Mouse (Mus musculus): Measurements from ENCODE around the gene Lect2.
A peak's percentile ranks its signal among the peaks of the same experiment; 100 is the strongest.

Lect2 gene

DNA sequence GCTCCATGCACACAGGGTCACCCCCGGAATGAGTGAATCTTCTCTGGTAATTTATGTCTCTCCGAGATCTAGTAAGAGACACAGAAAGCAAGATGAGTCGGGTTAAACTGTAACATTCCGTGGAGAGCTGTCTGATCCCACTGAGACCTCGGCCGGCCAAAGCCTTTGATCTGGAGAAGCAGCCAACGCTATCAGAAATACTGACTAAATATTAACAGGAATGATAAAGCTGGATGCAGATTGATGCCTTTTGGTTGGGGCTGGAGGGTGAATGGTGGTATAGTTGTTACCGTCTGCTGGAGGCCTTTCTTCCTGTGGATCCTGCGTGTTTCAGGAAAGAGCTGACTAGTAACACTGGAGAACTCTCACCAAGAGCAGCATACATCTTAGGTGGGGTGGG, at the start of gene Lect2:
Gene Lect2 (minus strand): TSS at position 102 of the 400 bp plus-strand sequence.
- no peak for DNase-seq (ENCODE audit: low spot score)

DNA sequence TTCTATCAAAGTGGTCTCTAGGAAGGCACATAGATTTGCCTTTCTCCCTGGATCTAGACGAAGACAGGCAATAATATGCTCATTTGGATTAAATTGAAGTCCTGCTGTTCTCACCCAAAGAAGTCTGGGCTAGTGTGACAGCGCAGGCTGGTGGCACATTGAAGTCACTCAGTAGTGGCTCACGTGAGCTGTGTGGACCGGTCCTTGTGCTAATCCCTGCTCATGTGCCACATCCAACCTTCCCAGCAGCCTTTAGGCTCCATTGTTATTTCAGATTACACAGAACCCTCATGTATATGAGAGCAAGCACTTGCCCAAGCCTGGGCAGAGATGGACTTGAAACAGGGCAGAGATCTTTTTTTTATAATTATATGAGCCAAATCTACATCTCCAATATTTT, 49.0 kb upstream of the Lect2 start:
- DNase-seq (ENCODE audit: low spot score), result no peak

DNA sequence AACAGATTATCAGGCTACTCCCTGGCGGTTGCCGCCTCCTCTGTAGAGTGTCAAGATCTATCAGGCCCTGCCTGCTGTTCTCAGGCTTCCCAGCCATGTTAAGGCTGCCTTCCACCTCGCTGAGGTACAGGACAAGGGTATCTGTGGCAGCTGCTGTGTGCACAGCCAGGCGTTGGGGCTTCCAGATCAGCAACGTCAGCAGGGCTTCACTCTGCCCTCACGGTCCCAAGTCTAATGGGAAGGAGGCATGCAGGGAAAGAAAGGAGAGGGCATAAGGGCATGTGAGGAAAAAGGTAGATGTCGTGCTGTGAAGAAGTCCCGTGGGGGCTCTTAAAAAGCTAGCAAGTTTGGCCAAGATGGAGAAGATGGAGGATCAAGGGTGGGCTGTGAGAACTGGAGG, 46.9 kb upstream of the Lect2 start:
- DNase-seq (ENCODE audit: low spot score), result no peak

DNA sequence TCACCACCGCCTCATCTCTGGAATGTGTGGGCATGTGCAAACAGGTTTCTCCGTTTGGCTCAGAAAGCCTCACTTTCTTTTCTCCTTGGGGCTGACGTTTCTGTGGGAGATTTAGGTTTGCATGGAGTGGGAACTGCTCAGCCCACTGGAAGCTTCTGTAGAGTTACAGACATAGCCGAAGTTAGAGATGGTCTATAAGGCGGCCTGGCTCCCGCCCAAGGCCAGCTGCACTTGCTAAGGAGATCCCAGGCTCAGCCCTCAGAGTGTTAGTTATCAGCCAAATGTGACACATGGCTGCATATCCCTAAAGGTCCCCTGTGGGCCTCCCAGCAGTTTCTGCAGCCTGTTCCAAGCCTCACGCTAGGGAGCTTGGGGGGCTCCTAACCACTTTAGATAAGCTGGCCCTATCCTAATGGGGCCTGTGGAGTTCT, 45.7 kb upstream of the Lect2 start:
- DNase-seq (ENCODE audit: low spot score), result no peak

DNA sequence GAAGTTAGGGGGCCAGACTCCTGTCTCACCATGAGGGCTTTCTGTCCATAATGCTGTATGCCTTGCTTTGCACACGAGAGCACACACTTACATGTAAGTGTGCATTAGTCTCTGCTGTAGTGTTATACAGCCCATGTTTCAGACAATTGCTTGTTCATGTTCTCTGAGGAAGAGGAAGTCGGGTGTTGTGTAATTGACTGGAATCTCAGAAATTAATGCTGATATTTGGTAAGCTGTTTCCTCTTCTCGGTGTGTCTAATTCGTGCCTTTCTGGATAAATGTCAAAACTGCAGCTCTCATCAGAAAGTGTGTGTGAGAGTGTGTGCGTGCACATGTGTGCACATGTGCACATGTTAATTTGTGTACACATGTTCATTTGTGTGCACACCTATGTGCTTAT, 44.9 kb upstream of the Lect2 start:
- no peak for DNase-seq (ENCODE audit: low spot score)

DNA sequence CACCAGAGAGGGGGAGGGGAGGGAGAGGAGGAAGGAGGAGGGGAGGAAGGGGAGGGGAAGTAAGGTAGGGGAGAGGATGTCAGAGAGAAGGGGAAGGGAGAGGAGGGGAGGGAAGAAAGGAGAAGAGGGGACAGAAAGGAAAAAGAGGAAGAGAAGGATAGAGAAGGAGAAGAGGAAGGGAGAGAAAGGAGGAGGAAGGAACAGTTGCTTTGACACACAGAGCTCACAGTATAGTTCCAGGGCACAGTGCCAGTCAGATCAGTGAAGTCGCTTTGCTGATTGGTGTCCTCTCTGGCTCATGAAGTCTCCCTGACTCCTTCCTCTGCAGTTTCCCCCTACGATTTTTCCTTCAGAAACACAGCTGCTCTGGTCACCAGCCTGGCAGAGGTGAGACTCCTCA, 43.6 kb upstream of the Lect2 start:
- DNase-seq (ENCODE audit: low spot score), result no peak

DNA sequence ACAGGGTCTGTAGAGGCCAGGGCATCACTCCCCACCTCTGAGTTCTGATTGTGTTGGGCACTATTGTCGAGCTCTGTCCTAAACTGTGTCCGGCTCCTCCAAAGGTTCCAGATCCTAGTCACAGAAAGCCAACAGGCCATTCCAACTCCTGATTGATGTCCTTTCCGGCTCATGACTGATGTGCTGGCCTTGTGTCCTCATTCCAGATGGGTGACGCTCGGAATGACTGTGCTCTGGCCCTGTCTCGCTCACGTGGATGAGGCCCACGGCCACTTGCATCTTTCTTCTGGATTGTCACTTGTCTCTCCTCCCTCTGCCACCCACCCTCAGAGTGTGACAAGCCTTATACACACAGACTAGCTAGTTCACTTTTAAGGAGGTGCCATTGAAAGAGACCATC, 42.9 kb upstream of the Lect2 start:
- DNase-seq (ENCODE audit: low spot score), result no peak

DNA sequence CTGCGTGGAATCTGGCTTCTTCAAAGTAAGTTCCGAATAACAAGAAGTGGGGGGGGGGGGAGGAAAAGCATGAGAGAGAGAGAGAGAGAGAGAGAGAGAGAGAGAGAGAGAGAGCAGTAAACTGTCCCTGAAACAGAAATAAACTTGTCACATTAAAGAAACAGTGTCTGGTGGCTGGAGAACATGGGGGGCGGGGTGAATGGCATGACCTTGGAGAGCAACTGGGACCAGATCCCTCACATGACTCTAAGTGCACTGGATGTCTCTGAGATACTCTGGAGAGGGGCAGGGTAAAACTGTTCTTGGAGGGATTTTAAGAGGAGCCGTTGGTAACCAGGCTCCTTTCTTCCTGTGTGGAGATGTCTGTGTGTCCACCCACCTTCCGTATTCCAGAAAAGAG, 41.9 kb upstream of the Lect2 start:
- DNase-seq (ENCODE audit: low spot score), result peak; percentile 34

DNA sequence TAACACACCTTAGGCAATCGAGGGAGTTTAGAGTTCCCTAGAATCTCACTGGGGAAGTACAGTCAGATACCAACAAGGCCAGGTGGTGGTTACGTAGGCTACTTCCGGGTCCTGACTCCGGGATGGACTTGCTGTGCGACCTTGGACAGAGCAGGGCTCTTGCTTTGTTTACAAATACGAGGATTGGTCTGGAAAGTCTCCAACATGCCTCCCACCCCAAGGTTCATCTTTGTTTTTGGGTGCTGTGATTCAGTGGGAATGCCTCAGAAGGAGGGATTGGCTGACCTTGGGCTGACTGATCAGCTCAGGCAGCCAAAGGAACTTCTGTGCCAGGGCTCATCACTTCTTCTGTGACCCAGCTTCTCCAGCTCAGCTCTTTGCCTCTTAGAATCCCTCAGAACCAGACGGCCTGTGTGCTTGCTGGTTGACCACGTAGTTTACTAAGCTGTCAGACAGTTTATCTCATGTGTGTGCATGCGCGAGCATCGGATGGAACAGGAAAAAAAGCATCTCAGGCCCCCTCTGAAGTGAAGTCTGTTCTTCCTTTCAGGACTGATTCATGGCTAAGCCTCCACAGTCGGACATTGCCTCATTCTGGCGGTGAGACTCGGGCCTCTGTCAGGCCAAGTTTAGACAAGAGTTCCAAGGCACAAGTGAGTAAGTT, 40.3 kb upstream of the Lect2 start:
- DNase-seq (ENCODE audit: low spot score), result peak; percentile 83

DNA sequence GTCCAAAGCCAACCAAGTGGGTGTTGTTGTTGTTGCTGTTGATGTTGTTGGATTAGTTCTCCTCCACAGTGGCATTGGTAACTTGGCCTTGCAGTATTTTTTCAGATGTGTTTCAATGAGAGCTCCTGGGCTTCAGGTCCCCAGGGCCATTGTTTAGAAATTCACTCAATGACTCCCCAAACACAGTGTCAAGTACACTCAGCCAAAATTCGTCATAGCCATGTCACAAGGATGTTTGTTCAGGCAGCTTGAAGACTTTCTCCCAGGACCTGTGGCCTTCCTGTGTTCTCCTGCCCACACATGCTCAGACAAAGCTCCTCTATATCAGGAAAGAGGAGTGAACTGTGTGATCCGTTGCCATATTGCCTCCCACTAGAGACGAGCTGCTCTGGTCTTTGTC, 37.7 kb upstream of the Lect2 start:
- DNase-seq (ENCODE audit: low spot score), result no peak

DNA sequence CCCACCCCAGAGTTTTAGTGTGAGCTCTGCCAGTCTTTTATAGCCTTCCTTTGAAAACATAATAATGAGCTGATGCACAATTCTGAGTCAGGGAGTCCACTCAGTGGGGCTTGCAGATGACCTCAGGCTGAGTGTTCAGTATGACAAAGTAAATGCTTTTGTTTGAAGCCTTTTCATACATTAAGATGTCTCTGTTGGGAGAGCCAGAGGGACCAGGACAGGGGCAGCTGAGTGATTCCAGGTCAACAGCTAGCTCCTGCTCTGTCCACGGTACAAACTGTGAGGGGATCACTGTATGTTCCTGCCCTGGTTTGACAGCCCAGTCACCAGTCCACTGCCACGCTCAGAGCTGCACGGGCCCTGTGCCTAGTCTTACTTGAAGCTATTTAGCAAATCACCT, 34.4 kb upstream of the Lect2 start:
- DNase-seq (ENCODE audit: low spot score), result no peak

DNA sequence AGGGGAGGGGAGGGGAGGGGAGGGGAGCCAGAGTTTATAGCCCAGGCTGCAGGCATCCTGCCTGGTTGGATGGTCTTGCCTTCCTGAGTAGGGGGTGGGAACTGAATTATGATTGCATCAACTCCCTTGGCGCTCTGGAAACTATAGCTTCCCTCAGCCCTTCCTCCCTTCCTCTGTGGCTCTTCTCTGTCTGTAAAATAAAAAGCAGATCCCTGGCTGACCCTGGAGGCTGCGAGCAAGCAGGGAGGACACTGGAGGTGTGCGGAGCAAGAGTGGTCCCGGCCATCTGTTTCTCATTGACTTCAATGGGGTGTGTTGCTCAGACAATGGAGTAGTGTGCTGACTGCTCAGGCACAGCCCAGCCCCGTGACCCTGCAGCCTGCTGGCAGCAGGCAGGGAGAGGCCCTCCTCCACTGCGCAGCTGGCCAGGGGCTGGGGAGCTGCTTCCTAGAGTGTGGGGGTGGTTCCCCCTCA, 33.7 kb upstream of the Lect2 start:
- DNase-seq (ENCODE audit: low spot score), result peak; percentile 72

DNA sequence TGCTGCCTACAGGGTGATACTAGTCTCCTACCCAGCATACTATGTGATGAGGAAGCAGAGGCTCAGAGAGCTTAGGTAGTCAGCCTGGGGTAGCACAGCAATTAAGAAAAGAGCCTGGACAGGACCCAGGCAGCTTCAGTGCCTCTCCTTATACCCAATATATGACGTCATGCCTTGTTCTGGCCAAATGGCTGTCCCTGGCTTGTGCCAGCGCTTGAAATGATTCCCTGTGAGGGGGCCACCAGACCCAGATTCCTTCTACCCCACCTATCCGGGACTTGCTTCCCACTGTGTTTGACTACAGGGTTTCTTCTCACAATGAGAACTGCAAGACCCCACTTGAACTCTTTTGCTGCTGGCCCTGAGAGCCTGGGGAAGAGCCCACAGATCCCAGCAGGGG, 33.2 kb upstream of the Lect2 start:
- DNase-seq (ENCODE audit: low spot score), result no peak

DNA sequence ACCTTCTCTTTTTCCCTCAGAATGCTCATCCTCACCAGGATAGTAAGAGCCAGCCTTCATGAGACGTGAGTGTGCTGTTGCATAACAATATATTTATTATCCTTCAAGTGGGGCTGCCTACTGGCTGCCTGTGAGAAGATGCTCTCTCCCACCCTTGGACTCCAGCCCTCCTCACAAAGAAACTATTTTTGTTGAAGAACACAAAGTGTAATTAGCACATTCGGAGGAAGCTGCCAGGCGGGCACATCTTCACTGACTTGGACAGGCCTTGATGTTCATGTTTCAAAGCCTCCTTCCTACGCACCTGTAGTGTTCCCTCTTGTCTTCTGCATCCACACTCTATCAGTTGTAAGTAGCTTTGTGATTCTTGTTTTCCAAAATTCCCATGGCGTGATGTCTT, 32.1 kb upstream of the Lect2 start:
- DNase-seq (ENCODE audit: low spot score), result no peak

DNA sequence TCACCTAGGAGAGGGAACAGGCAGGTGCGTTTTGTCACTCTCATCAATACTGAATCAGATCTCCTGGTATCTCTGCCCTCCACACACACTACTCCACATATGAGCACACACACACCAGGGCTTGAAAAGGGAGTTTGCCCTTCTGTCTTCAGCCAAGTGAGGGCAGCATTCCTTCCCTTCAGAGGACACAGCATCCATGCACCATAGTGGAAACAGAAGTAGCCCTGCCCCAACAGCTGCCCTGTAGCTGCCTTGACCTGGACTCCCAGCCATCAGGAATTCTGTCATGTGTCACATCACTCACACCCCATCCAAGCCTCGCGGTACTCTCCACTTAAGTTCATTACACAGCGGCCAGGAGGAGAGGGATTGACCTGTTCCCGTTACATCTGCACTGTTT, 29.8 kb upstream of the Lect2 start:
- no peak for DNase-seq (ENCODE audit: low spot score)

DNA sequence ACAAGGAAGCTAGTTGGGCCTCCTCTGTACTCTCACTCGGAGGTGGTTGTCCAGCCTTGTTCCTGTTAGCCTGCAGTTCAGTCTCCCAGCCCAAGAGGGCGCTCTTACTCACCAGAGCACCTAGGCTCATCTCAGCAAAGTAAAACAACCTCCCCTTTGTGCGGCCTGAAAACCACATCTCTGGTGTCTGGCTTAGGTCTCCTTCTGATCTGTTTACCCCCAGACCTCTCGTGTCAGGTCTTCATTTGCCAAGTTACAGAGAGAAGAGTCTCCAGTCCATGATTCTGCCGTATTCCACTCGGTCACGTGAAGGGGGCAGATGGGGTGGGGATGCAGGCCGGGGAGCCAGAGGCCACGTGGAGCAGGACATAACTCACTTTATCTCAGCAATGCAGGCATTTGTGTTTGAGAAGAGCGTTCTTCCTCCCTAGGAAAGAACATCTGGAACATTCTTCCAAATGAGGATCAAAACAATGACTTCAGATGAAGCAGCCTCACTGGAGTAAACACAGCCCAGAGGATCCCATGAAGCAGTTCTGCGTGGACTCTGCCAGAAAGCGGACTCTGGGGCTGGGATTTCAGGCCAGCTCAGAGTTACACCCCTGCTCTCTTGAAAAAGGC, 27.5 kb upstream of the Lect2 start:
- peak; percentile 63 for DNase-seq (ENCODE audit: low spot score)

DNA sequence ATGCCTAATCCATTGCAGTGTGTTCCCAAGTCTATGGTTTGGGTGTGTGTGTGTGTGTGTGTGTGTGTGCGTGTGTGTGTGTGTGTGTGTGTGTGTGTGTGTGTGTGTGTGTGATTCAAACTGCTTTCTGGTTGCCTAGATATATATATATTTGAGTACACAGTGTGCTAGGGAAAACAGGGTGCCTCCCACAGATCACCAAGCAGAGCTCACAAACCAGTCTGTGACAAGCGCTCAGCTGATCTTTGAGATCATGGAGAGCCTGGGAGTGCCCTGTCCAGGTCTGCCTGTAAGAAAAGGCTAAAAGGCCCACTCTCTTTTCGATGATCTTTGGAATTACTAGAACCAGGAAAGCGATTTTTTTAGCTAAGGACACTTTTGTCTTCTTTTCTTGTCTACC, 26.8 kb upstream of the Lect2 start:
- DNase-seq (ENCODE audit: low spot score), result no peak

DNA sequence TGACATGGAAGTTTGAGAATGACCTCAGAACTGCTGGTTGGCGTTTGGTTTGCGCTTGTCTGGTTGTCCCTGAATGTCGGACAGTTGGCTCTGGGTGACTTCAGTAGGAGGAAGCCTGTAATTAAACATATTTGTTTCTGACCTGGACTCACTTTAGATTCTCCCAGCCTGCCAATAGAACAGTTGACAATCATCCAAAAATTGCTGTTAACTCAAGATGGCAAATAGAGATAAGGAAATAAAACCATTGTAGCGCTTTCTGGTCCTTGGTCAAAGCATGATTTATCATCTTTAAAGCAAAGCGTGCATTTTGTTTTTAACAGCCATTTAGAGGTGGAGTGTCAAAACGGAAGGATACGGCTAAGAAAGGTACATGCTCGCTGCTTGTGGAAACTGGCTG, 23.3 kb upstream of the Lect2 start:
- no peak for DNase-seq (ENCODE audit: low spot score)

DNA sequence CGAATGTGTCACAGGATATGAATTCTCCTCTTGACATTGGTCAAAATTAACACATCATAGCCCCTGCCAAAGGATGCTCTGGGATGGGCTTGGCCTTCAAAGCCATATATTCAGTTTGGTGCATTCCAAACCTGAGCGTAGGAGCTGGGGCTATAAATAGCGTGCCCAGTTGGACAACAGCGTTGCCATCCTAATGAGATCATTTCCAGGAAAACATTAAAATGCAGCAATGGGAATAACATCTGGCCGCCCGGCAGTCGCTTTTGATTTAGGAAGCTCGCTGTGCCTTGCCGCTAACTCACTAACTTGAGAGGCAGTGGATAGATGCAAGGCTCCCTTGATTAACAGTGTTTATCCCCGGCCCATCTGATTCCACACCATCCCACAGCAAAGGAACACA, 18.0 kb upstream of the Lect2 start:
- no peak for DNase-seq (ENCODE audit: low spot score)

DNA sequence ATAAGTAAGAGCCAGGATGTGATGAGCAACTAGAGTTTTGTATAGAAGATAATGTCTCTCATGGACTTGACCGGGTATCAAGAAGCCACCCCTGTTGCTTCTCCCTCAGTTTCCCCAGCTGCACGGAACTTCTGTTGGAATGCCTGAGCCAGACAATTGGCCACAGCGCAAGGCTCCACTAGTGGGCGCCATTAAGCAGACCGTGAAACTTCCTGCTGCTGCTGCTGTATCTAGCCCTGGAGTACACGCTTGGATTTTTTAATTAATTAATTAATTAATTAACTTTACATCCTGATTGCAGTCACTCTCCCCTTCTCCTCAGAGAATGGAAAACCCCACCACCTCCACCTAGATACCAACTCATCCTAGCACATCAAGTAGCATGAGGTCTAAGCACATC, 14.8 kb upstream of the Lect2 start:
- no peak for DNase-seq (ENCODE audit: low spot score)

DNA sequence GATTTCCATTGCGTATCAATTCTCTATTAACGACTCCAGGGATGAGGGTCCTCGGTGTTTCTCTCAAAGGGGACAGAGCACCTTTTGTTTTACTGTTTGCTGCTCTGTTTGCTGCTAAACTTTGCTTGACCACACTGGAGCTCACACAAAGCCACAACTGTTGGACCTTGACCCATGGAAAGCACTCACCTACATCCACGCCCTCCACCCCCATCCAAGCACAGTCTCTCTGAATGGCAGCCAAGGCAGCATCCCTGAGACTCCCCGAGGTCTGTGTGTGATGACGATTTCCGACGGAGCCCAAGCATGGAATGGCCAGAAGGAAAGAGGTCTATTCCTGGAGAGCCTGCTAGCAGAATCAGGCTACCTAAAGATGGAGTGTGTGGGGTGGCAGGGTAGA, 12.8 kb upstream of the Lect2 start:
- no peak for DNase-seq (ENCODE audit: low spot score)

DNA sequence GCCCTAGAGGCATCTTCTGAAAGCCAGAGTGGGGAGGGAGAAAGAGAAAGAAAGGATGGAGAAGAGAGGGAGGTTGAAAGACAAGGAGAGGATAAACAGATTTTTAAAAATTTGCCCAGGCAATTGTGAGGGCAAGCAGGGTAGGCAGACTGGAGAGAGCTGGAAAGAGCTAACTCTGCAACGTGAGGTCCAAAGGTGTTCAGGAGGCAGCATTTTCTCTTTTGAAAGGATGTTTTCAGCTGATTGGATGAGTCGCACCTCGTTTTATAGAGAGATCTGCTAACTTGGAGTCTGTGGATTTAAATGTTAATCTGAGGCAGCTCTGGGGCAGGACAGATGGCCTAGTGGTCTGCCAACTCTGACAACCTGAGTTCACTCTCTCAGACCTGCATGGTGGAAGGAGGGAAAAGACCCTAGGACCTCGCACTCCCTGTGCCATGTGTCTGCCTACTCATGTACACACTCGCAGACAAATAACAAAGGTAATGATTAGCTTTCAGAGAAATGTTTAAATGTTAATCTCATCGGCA, 11.6 kb upstream of the Lect2 start:
- DNase-seq (ENCODE audit: low spot score), result no peak

DNA sequence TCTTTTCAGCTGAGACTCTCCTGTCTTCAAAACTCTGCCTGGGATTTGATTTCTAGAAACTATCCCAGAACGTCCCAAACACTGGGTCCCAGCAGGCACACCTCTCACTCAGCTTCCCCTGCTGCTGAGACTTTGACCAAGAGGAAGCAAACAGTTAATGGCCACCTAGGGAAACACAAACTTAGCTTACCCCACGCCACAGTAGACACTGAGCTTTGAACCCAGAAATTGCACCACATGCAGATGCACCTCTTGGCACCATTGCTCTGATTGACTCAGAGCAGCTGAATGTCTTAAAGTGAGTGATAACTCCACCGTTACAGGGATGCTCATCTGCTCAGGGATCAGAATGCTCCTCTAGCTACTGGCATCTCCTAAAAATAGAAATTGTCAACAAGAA, 10.5 kb upstream of the Lect2 start:
- no peak for DNase-seq (ENCODE audit: low spot score)

DNA sequence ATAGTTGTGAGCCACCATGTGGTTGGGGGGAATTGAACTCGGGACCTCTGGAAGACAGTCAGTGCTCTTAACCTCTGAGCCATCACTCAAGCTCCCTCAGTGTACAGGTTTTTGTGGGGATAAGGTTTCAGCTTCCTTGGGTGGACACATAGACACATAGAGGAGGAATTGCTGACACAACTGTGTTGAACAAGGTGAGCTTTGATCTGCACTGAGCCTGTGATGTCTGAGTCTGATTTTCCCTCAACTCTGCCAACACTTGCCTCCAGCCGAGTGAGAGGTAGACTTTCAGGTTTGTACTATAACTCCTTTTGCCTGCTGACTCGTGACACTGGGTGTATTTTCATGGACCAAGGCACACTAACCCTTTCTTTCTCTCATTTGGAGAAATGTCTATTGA, 8.4 kb upstream of the Lect2 start:
- no peak for DNase-seq (ENCODE audit: low spot score)
